Mouse (Mus musculus): ENCODE results near the gene Gm3500. TPM values are rescaled to one million over a fixed set of nuclear protein-coding genes. Genes with fewer than 3 reads are reported as not detected.
"Not testable (repeated sequence)": the region's sequence is repeated elsewhere in the genome, so short reads cannot be mapped to it uniquely, and the experiment has no call there.

Gm3500 gene
- polyA plus RNA-seq (2015; fragmentation: Nextera tagmentation; extraction: Ambion mirVana), result 0.28 TPM in 1 of 2 replicates, not detected in the other

- H3K27ac ChIP-seq (ENCODE audit: low read length); H3K36me3 ChIP-seq (ENCODE audit: control insufficient read depth, insufficient read depth, low read length); H3K4me1 ChIP-seq (ENCODE audit: control insufficient read depth, insufficient read depth, low read length); H3K9ac ChIP-seq (ENCODE audit: low read depth, low read length); H3K4me2 ChIP-seq (ENCODE audit: low read depth, low read length); H3K27me3 ChIP-seq (replicated peaks; ENCODE audit: control insufficient read depth, insufficient read depth, low read length); ATAC-seq; H3K9me3 ChIP-seq (ENCODE audit: control insufficient read depth, low read length); H3K4me3 ChIP-seq (ENCODE audit: low read length): not testable (repeated sequence)
- no CpG with 5 or more reads among the region's 37 CpGs for WGBS
These were observed at the start of gene Gm3500 for GRCm38 (mm10) chr14:5388949-5389348. Gm3500 (minus strand) TSS chr14:5389049.

DNA sequence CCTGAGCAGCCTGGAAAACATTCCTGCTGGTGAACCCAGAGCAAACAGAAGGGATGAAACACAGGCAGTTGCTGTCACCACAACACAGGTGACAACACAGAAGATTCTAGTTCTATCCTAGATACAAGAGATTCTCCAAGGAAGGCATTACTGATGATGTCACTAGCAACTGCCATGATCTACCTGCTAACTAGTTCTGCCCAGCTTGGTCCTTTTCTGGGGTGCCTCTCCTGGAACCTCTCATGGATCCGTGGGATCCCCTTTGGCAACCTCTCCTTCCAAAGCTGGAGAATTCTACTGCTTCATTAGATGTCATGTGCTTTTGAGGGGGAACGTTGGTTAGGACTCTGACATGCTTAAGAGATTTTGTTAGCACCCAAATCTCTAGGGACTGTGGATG, 54.0 kb downstream of the Gm3500 start, which contains the start of gene Gm3542:
Gene Gm3542, minus strand, starts transcription at position 101 of the 400 bp plus-strand sequence.
- not testable (repeated sequence) for ATAC-seq; H3K9ac ChIP-seq (ENCODE audit: low read depth, low read length); H3K27ac ChIP-seq (ENCODE audit: low read length); H3K4me3 ChIP-seq (ENCODE audit: low read length); H3K4me2 ChIP-seq (ENCODE audit: low read depth, low read length); H3K36me3 ChIP-seq (ENCODE audit: control insufficient read depth, insufficient read depth, low read length); H3K9me3 ChIP-seq (ENCODE audit: control insufficient read depth, low read length); H3K4me1 ChIP-seq (ENCODE audit: control insufficient read depth, insufficient read depth, low read length); H3K27me3 ChIP-seq (replicated peaks; ENCODE audit: control insufficient read depth, insufficient read depth, low read length)
- no CpG with 5 or more reads among the region's 2 CpGs for WGBS

Other genes starting within 250 kb of the Gm3500 start
- not detected in 2 replicates for gene Gm3317, start 224.5 kb downstream of the Gm3500 start, polyA plus RNA-seq (2015; fragmentation: Nextera tagmentation; extraction: Ambion mirVana)
- gene Gm8271, start 203.3 kb downstream of the Gm3500 start, polyA plus RNA-seq (2015; fragmentation: Nextera tagmentation; extraction: Ambion mirVana), result not detected in 2 replicates
- gene Gm3526, start 128.5 kb downstream of the Gm3500 start, polyA plus RNA-seq (2015; fragmentation: Nextera tagmentation; extraction: Ambion mirVana), result not detected in 2 replicates
- gene Gm3542, start 54.1 kb downstream of the Gm3500 start, polyA plus RNA-seq (2015; fragmentation: Nextera tagmentation; extraction: Ambion mirVana), result not detected in 2 replicates
- gene Gm3194, start 66.4 kb upstream of the Gm3500 start, polyA plus RNA-seq (2015; fragmentation: Nextera tagmentation; extraction: Ambion mirVana), result 0.15 and 0.22 TPM in 2 replicates
- gene Gm8246, start 88.8 kb upstream of the Gm3500 start, polyA plus RNA-seq (2015; fragmentation: Nextera tagmentation; extraction: Ambion mirVana), result not detected in 2 replicates
- not detected in 2 replicates for gene Gm3187, start 95.2 kb upstream of the Gm3500 start, polyA plus RNA-seq (2015; fragmentation: Nextera tagmentation; extraction: Ambion mirVana)
- 0.32 and 0.59 TPM in 2 replicates for gene Gm3488, start 112.6 kb upstream of the Gm3500 start, polyA plus RNA-seq (2015; fragmentation: Nextera tagmentation; extraction: Ambion mirVana)
- gene Gm3532, start 149.4 kb upstream of the Gm3500 start, polyA plus RNA-seq (2015; fragmentation: Nextera tagmentation; extraction: Ambion mirVana), result not detected in 2 replicates
- not detected in 2 replicates for gene Gm8265, start 244.0 kb upstream of the Gm3500 start, polyA plus RNA-seq (2015; fragmentation: Nextera tagmentation; extraction: Ambion mirVana)

All from intestine, embryonic 16.5 days (tissue).